Mouse (Mus musculus) olfactory bulb, adult 2 months (tissue): ENCODE results near the gene Elk4. TPM values are rescaled to one million over a fixed set of nuclear protein-coding genes. Genes with fewer than 3 reads are reported as not detected.

Experiments used
- H3K27ac ChIP-seq: fragments of 200-500 bp; 2 replicates; pipeline ENCODE4 v1.5.1; 2012; ENCODE audit warnings: low read depth, low read length; ENCODE audit not compliant: insufficient read depth
- H3K4me1 ChIP-seq: fragments of 200-500 bp; 2 replicates; pipeline ENCODE4 v1.6.1; 2012; ENCODE audit warnings: low read length; ENCODE audit not compliant: control insufficient read depth, insufficient read depth
- H3K4me3 ChIP-seq: fragments of 200-500 bp; 2 replicates; pipeline ENCODE4 v1.5.1; 2012; ENCODE audit warnings: mild to moderate bottlenecking, low read depth, low read length, moderate library complexity; ENCODE audit not compliant: insufficient read depth
- CTCF ChIP-seq: fragments of 200-500 bp; IDR thresholded peaks from 2 replicates; pipeline ENCODE4 v1.5.1; 2012; ENCODE audit warnings: low read depth, mild to moderate bottlenecking, low read length, moderate library complexity; ENCODE audit not compliant: insufficient read depth
- POLR2A ChIP-seq: fragments of 200-500 bp; IDR thresholded peaks from 2 replicates; pipeline ENCODE4 v1.6.1; 2012; ENCODE audit warnings: mild to moderate bottlenecking, low read depth, low read length, moderate library complexity; ENCODE audit not compliant: insufficient read depth
- WGBS: fragments of 180-500 bp; shearing (Covaris S2); methylation state at CpG from one replicate; pipeline ENCODE4 v1.1.7; 2018; 5-methylcytosine and 5-hydroxymethylcytosine counted together
- polyA plus RNA-seq: library from polyadenylated mRNA; stranded (reverse); fragments of >200 nt; gene quantifications from 2 replicates; pipeline ENCODE4 v1.2.4, GENCODE M21; 2012; ENCODE audit warnings: low replicate concordance; ENCODE audit not compliant: missing spikeins, insufficient read depth, insufficient read length

Gene Elk4
- polyA plus RNA-seq, 1 experiment = not detected

DNA sequence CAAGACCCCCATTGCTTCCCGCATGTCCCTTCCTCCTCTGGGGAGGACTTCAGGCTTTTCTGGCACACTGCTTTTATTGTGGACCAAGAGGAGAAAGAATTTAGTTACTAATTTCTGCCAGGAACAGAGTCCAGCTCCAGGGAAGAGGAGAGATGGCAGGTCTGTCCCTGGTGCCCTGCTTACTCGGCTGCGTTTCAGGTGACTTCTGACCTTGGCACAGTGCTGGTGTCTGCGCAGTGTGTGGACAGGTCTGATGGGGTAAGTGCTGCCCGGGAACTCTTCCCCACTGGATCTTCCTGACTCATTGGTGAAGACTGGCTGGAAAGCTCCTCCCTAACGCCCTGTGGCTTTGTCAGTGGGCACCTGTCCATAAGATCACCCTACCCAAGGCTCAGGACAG lies 38.4 kb upstream of the Elk4 start:
- WGBS = 82% methylated on average over 6 of the region's 6 CpGs
- no peak for TF ChIP-seq POLR2A
- no peak for TF ChIP-seq CTCF
- Histone ChIP-seq H3K27ac (no peak overlapping the region), H3K4me3 (no peak overlapping the region), H3K4me1 (no peaks in the 10 kb centered on the region)

DNA sequence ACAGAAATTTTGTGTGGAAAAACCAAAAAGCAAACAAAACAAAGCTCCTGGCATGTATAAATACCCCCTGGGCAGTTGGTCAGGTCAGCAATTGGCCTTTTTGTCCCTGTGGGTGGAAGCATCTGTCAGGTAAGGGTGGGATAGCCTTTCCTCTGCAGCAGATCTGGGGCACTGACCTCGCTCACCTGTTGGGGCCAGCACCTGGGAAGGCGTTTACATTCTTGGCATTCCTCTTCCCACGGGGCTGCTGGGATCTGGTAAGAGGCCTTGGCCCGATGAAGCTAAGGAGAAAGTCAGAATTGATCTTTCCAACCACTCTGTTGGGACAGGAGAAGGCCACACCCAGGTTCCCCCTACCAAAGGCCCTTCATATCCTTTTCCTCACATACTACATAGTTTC lies 37.6 kb upstream of the Elk4 start:
- WGBS = 82% methylated on average over 4 of the region's 4 CpGs
- Histone ChIP-seq H3K27ac (no peak overlapping the region), H3K4me1 (no peaks in the 10 kb centered on the region), H3K4me3 (no peak overlapping the region)
- TF ChIP-seq POLR2A = no peak

DNA sequence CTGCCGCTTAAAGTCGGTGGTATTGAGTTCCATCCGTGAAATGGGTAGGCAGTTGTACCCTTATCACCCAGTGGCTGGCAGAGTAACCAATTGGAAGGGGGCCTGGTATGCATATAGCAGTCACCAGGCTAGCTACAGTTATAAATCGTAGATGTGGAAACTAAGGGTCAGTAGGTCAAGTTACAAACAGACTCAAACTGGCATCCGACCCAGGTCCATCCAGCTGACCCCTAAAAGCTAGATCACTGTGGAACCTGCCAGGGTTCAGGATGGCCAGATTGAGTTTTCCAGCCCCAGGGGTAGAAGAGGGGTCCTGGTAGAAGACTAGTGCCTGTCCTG lies 37.1 kb upstream of the Elk4 start:
- Histone ChIP-seq H3K4me1 (no peaks in the 10 kb centered on the region), H3K27ac (no peak overlapping the region), H3K4me3 (no peak overlapping the region)
- TF ChIP-seq CTCF (no peak), POLR2A (no peak)
- 81% methylated on average over 5 of the region's 5 CpGs for WGBS

DNA sequence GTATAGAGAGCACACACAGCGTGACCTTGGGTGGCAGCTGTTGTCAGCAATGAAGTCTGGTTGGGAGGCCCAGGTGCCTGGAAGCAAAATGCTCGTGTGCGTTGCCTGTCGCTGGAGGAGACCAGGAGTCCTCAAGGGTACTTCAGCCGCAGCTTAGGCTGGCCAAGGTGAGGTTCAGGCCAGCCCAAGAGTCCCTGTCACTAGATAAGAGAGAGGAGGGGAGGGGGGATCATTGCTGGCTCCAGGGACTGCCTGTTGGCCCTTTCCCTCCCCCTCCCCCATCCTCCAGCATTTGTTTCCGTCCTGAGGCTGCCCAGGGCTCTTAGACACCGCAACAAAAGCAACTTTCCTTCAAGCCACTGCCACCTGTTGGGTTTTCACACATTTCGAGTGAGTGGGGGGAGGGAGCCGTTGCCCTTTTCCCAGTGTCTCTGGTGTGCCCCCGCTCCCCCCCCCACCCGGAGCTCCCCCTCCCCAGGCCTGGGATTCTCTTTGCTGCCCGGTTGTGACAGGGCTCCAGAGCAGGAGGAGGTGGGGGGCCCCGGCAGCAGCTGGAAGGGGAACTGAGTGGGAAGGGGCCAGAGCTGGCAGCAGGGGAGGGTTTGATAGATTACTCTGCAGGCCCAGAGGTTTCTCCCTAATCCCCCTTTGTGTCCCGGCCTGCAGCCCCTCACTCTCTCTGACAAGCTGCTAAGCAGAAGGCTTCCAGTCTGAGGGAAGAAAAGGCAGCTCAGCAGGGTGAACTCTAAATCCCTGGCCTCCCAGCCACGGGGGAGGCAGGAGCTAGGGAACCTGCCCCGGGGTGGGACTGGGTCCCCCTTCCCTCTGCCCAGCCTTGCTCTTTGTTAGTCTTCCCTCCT lies 36.5 kb upstream of the Elk4 start:
- TF ChIP-seq POLR2A (no peak), CTCF (no peak)
- no peaks in the 10 kb centered on the region for H3K4me1 ChIP-seq
- no peak overlapping the region for H3K27ac ChIP-seq
- no peak overlapping the region for H3K4me3 ChIP-seq
- 34% methylated on average over 16 of the region's 16 CpGs for WGBS

DNA sequence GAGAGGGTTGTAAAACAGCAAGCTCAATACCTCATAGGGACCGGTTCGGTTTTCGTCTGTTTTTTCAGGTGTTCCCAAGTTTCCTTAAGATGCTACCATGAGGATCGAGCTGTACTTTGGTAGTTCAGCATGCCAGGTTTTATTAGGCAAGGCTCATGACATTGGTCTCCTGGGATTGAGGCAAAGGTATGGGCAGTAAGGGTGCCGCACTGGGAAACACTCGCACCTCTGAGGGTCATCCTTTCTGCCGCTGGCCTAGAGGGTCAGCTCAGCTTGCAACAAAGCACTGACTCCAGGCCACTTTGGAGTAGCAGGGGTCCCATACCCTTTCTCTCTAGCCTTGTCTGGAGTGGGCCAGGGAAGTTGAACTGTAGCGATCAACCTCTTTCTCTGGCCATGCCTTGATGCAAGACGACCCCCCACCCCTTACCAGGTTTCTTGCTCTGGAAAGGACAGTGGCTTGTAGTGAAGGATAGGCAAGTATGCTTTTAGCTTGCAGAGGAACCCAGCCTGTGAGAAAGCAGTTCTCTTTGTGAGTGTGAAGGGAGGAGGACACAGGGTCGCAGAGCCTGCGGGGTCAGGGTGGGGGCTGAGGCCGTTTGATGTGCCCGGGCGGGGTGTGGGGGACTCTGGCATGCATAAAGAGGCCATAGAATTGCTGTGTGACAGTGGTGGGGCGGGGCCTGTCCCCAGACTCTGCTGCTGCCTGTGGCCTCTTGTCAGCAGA lies 35.5 kb upstream of the Elk4 start:
- no peak for TF ChIP-seq POLR2A
- TF ChIP-seq CTCF = no peak
- Histone ChIP-seq H3K4me1 (no peaks in the 10 kb centered on the region), H3K27ac (no peak overlapping the region), H3K4me3 (no peak overlapping the region)
- WGBS = 68% methylated on average over 15 of the region's 15 CpGs

DNA sequence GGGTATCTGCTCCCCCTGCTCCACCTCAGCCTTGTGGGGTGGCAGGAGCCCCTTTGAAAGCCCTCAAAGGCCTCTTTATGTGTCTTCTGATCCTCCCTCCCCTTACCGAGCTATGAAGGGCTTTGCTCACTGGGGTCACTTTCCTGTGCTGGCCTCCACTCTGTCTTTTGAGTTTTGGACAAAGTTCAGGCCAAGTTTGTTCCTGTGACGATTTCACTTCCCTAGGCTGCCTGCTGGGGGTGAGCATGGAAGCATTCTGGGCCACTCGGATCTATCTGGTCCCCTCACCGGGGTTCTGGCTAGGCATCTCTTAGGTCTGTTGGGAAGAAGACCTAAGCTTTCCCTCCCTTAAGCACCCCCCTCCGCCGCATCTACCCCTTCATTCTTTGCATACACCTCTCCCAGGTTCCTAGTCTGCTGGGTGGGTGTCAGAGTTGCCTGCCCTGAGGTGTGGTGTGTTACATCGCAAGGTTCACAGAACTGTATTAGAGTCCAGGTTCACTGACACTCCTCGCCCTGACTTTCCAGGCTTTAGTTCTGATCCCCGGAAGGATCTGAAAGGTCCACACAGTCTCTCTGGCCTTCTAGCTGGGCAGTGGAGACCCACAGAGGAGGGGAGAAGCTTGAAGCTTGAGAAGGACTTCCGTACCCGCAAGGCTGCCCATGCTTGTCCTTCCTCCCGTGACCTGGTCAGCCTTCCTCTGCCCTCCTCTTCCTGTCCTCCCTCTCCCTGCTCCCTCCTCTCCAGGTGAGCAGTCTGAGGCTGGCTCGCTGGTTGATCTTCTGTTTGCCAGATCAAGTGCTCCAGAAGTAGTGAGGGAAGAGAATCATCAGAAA lies 34.7 kb upstream of the Elk4 start:
- WGBS = 67% methylated on average over 13 of the region's 13 CpGs
- H3K4me3 ChIP-seq = no peak overlapping the region
- no peak overlapping the region for H3K27ac ChIP-seq
- no peak for TF ChIP-seq POLR2A
- TF ChIP-seq CTCF = no peak
- H3K4me1 ChIP-seq = no peaks in the 10 kb centered on the region

DNA sequence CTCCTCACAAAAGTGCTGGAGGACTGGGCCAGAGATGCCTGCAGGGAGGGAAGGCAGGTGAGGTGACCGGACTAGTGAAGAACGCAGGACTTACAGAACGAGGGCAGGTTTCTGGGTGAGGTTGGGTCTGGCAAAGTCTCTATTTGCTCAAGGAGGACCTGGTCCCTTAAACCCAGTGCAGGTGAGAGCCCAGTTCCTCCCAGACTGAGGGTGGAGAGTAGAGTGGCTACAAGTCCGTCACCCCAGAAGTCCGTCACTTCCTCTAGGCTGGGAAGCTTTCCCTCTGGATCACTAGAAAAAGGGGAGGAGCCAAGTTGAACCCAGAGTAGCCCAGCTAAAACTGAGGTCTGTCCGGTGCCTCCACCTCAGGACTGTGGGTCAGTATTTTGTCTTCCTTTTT lies 33.4 kb upstream of the Elk4 start:
- TF ChIP-seq POLR2A (no peak), CTCF (no peak)
- Histone ChIP-seq H3K4me3 (no peak overlapping the region), H3K27ac (no peak overlapping the region), H3K4me1 (no peaks in the 10 kb centered on the region)
- 92% methylated on average over 6 of the region's 6 CpGs for WGBS

DNA sequence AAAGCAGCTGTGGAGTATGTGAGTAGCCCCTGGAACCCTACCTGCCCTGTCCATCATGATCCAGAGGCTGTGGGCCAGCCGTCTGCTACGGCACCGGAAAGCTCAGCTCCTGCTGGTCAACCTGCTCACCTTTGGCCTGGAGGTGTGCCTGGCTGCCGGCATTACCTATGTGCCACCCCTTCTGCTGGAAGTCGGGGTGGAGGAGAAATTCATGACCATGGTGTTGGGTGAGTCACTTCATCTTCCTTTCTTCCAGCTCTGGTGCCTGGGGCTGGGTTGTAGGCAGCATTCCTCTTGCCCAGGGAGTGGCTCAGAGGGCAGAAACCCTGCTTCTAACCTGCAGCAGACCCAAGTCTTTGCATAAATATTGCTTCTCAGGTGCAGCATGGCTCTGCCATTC lies 30.5 kb upstream of the Elk4 start:
- no peak for TF ChIP-seq CTCF
- TF ChIP-seq POLR2A = no peak
- Histone ChIP-seq H3K4me1 (no peaks in the 10 kb centered on the region), H3K4me3 (no peak overlapping the region), H3K27ac (no peak overlapping the region)
- 90% methylated on average over 5 of the region's 5 CpGs for WGBS

DNA sequence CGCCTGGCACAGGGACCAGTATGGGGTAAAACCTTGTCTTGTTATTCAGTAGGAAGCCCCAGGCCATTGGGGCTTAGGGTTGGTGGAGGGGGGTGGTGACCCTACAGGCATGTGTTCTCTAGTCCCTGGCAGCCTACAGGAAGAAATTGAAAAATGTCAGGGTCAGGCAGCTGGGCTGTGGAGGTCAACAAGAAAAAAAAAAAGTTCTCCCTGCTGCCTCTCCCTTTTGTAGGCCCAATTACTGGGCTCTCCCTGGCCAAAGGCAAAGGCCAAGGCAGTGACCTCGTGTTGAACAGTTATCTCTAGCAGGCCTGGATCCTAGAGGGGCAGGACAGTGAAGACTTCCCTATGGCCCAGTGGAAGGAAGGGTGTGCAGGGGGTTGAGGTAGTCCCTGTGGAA lies 26.9 kb upstream of the Elk4 start:
- Histone ChIP-seq H3K4me3 (no peak overlapping the region), H3K27ac (no peak overlapping the region), H3K4me1 (no peaks in the 10 kb centered on the region)
- TF ChIP-seq CTCF = no peak
- no peak for TF ChIP-seq POLR2A
- 75% methylated on average over 2 of the region's 2 CpGs for WGBS
